Mouse (Mus musculus): Measurements from ENCODE around the gene Cabp1. TPM values are rescaled to one million over a fixed set of nuclear protein-coding genes. Genes with fewer than 3 reads are reported as not detected.
"Not testable (repeated sequence)": the region's sequence is repeated elsewhere in the genome, so short reads cannot be mapped to it uniquely, and the experiment has no call there.

Gene Cabp1
- total and polyA plus RNA-seq, 2 experiments from 2014 or later, result 12.6 to 28.1 TPM

- Histone ChIP-seq H3K27me3 (ENCODE audit: insufficient read depth, low read length) (no peaks in the 10 kb centered on the region), H3K4me3 (ENCODE audit: low read depth, low read length) (no peak overlapping the region), H3K4me1 (ENCODE audit: insufficient read depth) (no peaks in the 10 kb centered on the region; the same call in 1 of the 2 replicates), H3K9me3 (ENCODE audit: low read length) (no peaks in the 10 kb centered on the region), H3K27ac (ENCODE audit: low read depth, low read length) (no peak overlapping the region), H3K4me2 (ENCODE audit: low read depth) (no peak overlapping the region), H3K36me3 (ENCODE audit: insufficient read depth) (no peaks in the 10 kb centered on the region), H3K9ac (no peak overlapping the region)
- 33% methylated on average over 8 of the region's 8 CpGs for WGBS
- DNase-seq (peak; percentile 49), ATAC-seq (no peak)
- TF ChIP-seq CTCF (IDR thresholded peaks at IDR 0.05; ENCODE audit: low read depth), result peak; percentile 61
These were observed 30.6 kb downstream of the Cabp1 start for GRCm38 (mm10) chr5:115163563-115163962.

- H3K4me2 ChIP-seq (ENCODE audit: low read depth); H3K9ac ChIP-seq; DNase-seq; H3K4me3 ChIP-seq (ENCODE audit: low read depth, low read length); ATAC-seq; H3K27me3 ChIP-seq (ENCODE audit: insufficient read depth, low read length); H3K36me3 ChIP-seq (ENCODE audit: insufficient read depth); H3K9me3 ChIP-seq (ENCODE audit: low read length); H3K27ac ChIP-seq (ENCODE audit: low read depth, low read length); H3K4me1 ChIP-seq (ENCODE audit: insufficient read depth): not testable (repeated sequence)
- 78% methylated on average over 1 of the region's 1 CpGs for WGBS
These were observed 32.3 kb downstream of the Cabp1 start for GRCm38 (mm10) chr5:115161940-115162279.

GRCm38 (mm10) chr5:115161064-115161939 lies 32.9 kb downstream of the Cabp1 start:
- 47% methylated on average over 13 of the region's 13 CpGs for WGBS
- H3K4me1 ChIP-seq (ENCODE audit: insufficient read depth), result peaks cover 2% of the 10 kb centered on the region
- no peak overlapping the region for H3K9ac ChIP-seq
- no peaks in the 10 kb centered on the region for H3K27me3 ChIP-seq (ENCODE audit: insufficient read depth, low read length)
- no peak for ATAC-seq
- no peak overlapping the region for H3K27ac ChIP-seq (ENCODE audit: low read depth, low read length)
- no peaks in the 10 kb centered on the region for H3K9me3 ChIP-seq (ENCODE audit: low read length)
- no peaks in the 10 kb centered on the region for H3K36me3 ChIP-seq (ENCODE audit: insufficient read depth)
- no peak overlapping the region for H3K4me3 ChIP-seq (ENCODE audit: low read depth, low read length)
- TF ChIP-seq CTCF (IDR thresholded peaks at IDR 0.05; ENCODE audit: low read depth), result no peak
- no peak for DNase-seq
- H3K4me2 ChIP-seq (ENCODE audit: low read depth), result no peak overlapping the region

- TF ChIP-seq CTCF (IDR thresholded peaks at IDR 0.05; ENCODE audit: low read depth), result no peak
- WGBS, result 67% methylated on average over 6 of the region's 6 CpGs
These were observed 33.5 kb downstream of the Cabp1 start for GRCm38 (mm10) chr5:115160655-115161054.

GRCm38 (mm10) chr5:115159165-115159564 lies 35.0 kb downstream of the Cabp1 start:
- Histone ChIP-seq H3K27ac (ENCODE audit: low read depth, low read length) (peak overlapping the region; percentile 99), H3K4me2 (ENCODE audit: low read depth) (peak overlapping the region; percentile 94), H3K36me3 (ENCODE audit: insufficient read depth) (no peaks in the 10 kb centered on the region), H3K4me1 (ENCODE audit: insufficient read depth) (peaks cover 17% of the 10 kb centered on the region), H3K27me3 (ENCODE audit: insufficient read depth, low read length) (no peaks in the 10 kb centered on the region), H3K9ac (peak overlapping the region; percentile 79), H3K4me3 (ENCODE audit: low read depth, low read length) (peak overlapping the region; percentile 73), H3K9me3 (ENCODE audit: low read length) (no peaks in the 10 kb centered on the region)
- ATAC-seq (no peak), DNase-seq (no peak)
- no peak for TF ChIP-seq CTCF (IDR thresholded peaks at IDR 0.05; ENCODE audit: low read depth)
- WGBS, result 28% methylated on average over 12 of the region's 12 CpGs

More at GRCm38 (mm10) chr5:115160655-115161054, 33.5 kb downstream of the Cabp1 start:
- DNase-seq (no peak), ATAC-seq (no peak)
- H3K4me2 ChIP-seq (ENCODE audit: low read depth), result no peak overlapping the region
- peaks cover 9% of the 10 kb centered on the region for H3K4me1 ChIP-seq (ENCODE audit: insufficient read depth)
- no peaks in the 10 kb centered on the region for H3K36me3 ChIP-seq (ENCODE audit: insufficient read depth)
- H3K27ac ChIP-seq (ENCODE audit: low read depth, low read length), result no peak overlapping the region
- no peak overlapping the region for H3K4me3 ChIP-seq (ENCODE audit: low read depth, low read length)
- no peaks in the 10 kb centered on the region for H3K27me3 ChIP-seq (ENCODE audit: insufficient read depth, low read length)
- H3K9ac ChIP-seq, result no peak overlapping the region
- H3K9me3 ChIP-seq (ENCODE audit: low read length), result no peaks in the 10 kb centered on the region

GRCm38 (mm10) chr5:115158040-115158983 lies 35.9 kb downstream of the Cabp1 start, which contains the start of gene Mlec:
Mlec (minus strand) TSS chr5:115158179.
- ATAC-seq (peak; percentile 96), DNase-seq (peak; percentile 100)
- Histone ChIP-seq H3K9ac (peak within 1 kb of the TSS; percentile 79), H3K36me3 (ENCODE audit: insufficient read depth) (no peaks in the 10 kb centered on the region), H3K27ac (ENCODE audit: low read depth, low read length) (peak within 1 kb of the TSS; percentile 99), H3K4me1 (ENCODE audit: insufficient read depth) (peaks cover 17% of the 10 kb centered on the region), H3K4me2 (ENCODE audit: low read depth) (peak within 1 kb of the TSS; percentile 94), H3K27me3 (ENCODE audit: insufficient read depth, low read length) (no peaks in the 10 kb centered on the region), H3K9me3 (ENCODE audit: low read length) (no peaks in the 10 kb centered on the region), H3K4me3 (ENCODE audit: low read depth, low read length) (peak within 1 kb of the TSS; percentile 73)
- WGBS, result 1% methylated on average over 70 of the region's 78 CpGs
- TF ChIP-seq CTCF (IDR thresholded peaks at IDR 0.05; ENCODE audit: low read depth), result peak; percentile 45
